In the genomic region with DNA sequence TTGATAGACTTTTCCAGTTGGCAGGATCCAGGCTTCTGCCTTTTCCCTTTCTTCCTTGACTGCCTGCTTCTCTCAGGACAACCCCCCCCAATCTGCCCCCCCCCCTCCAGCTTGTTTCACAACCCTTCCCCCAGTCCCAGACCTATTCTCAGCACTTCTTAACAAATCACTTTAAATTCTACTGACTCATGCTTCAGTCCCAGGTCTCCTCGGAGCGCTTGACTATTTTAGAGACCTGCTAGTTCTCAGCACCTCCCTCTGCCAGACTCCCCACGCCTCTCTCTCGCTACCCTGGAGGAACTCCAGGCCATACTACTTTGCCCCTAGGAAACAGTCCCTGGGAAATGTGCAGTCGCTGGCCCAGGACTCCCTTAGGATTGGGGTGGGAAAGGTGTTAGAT, we compare ENCODE assay signal across 13 mouse cellular contexts.
DNase-seq lines count a peak whose midpoint lies in the region; ATAC-seq and TF ChIP-seq lines count a peak whose summit lies in the region.
"Had no signal": no experiment of that assay in that cellular context is flagged by ENCODE, and none has a peak within 500 bp of the region (broad histone marks: within the 10 kb centered on the region; RNA-seq: fewer than 3 reads in every experiment).

No protein-coding gene starts in this region.

- WGBS in olfactory bulb, adult 2 months: 27% methylated on average over 5 of the region's 5 CpGs
- WGBS in forebrain, embryonic 10.5 days: 60% methylated on average over 5 of the region's 5 CpGs

- TF ChIP-seq POLR2A in olfactory bulb, adult 2 months (IDR thresholded peaks at IDR 0.05; ENCODE audit: insufficient read depth, low read depth, low read length): no peak

- no peaks in the 10 kb centered on the region for H3K27me3 ChIP-seq in forebrain, embryonic 10.5 days (ENCODE audit: poor library complexity, severe bottlenecking)
- H3K27me3 ChIP-seq: limb, embryonic 12.5 days; lung, embryonic 15.5 days; Patski had no signal

- peak; percentile 30 for DNase-seq in gastrocnemius, adult 18-20 months (ENCODE audit: low spot score)
- no peak for DNase-seq in gastrocnemius, postnatal 25 days
- no peak for DNase-seq in left cerebral cortex, adult 2 months (ENCODE audit: extremely low spot score in 1 of 2, low spot score in 2 of 2)
- DNase-seq in left cerebral cortex, postnatal 10 days (ENCODE audit: extremely low spot score in 1 of 2, low spot score in 2 of 2): no peak
- DNase-seq in cerebellum, postnatal 14 days: no peak
- no peak for DNase-seq in forebrain, embryonic 10.5 days (ENCODE audit: extremely low spot score, low spot score)
- DNase-seq: cerebellum, adult 9-11 months; forebrain, postnatal 0 days had no signal

- peaks cover 9% of the 10 kb centered on the region; the same call in 1 of the 2 replicates for H3K9me3 ChIP-seq in forebrain, embryonic 10.5 days

- peak overlapping the region; percentile 65; the same call in 1 of the 2 replicates for H3K27ac ChIP-seq in left cerebral cortex, adult 2 months
- H3K27ac ChIP-seq in olfactory bulb, adult 2 months (ENCODE audit: insufficient read depth, low read depth, low read length): peak overlapping the region; percentile 91
- H3K27ac ChIP-seq in forebrain, embryonic 10.5 days: no peak overlapping the region
- H3K27ac ChIP-seq: limb, embryonic 12.5 days; lung, embryonic 15.5 days had no signal

- no peak overlapping the region for H3K4me3 ChIP-seq in left cerebral cortex, adult 2 months
- no peak overlapping the region for H3K4me3 ChIP-seq in olfactory bulb, adult 2 months (ENCODE audit: insufficient read depth, low read depth, low read length)
- no peak overlapping the region for H3K4me3 ChIP-seq in forebrain, embryonic 10.5 days
- H3K4me3 ChIP-seq: limb, embryonic 12.5 days; lung, embryonic 15.5 days had no signal

- no peak for TF ChIP-seq CTCF in left cerebral cortex, adult 2 months (IDR thresholded peaks at IDR 0.05)
- TF ChIP-seq CTCF in olfactory bulb, adult 2 months (IDR thresholded peaks at IDR 0.05; ENCODE audit: insufficient read depth, low read depth, low read length): no peak

- intact Hi-C loops in left cerebral cortex, adult 2 months (cut with DNase I): loop anchor here (2.0 kb wide), 1 partner anchor 20 kb away; no protein-coding TSS in a partner anchor
- intact Hi-C loops in left cerebral cortex, postnatal 10 days (cut with DNase I): no loop called here

- peaks cover 26% of the 10 kb centered on the region for H3K36me3 ChIP-seq in forebrain, embryonic 10.5 days (replicated peaks)

- H3K4me1 ChIP-seq in olfactory bulb, adult 2 months (ENCODE audit: control insufficient read depth, insufficient read depth, low read length): peaks cover 15% of the 10 kb centered on the region
- H3K4me1 ChIP-seq in forebrain, embryonic 10.5 days: no peaks in the 10 kb centered on the region

- 0 out of 2 replicates have a peak, but pooled peaks have one; percentile 18 for ATAC-seq in granulocyte monocyte progenitor cell, adult 5-6 weeks (replicated peaks; ENCODE audit: poor library complexity, severe bottlenecking)
- ATAC-seq: forebrain, postnatal 0 days; Patski had no signal
